ENCODE assay signal across 14 mouse cellular contexts in the genomic region with DNA sequence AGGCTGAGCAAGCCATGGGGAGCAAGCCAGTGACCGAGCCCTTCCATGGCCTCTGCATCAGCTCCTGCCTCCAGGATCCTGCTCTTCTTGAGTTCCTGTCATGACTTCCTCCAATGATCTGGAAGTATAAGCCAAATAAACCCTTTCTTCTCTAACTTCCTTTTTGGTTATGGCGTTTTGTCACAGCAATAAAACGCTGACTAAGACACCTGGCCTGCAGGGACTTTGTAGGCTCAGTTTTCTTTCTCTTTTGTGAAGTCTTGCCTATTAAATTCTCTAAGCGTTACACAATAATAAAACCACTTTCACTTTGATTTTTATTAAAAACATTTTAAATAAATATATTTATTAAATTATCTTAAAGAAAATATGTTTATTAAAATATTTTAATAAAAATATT.
"Had no signal": no experiment of that assay in that cellular context is flagged by ENCODE, and none has a peak within 500 bp of the region (broad histone marks: within the 10 kb centered on the region; RNA-seq: fewer than 3 reads in every experiment).

No protein-coding gene starts in this region.

- DNase-seq: kidney, adult 11 months; kidney, adult 9 months; kidney, postnatal 36 days; layer of hippocampus, postnatal 36 days; lung, embryonic 14.5 days; lung, postnatal 10 days; lung, postnatal 4 days; thymus, postnatal 14 days had no signal

- H3K4me1 ChIP-seq: midbrain, embryonic 13.5 days; neural tube, embryonic 12.5 days; stomach, embryonic 15.5 days had no signal

- H3K4me3 ChIP-seq: liver, embryonic 12.5 days; midbrain, embryonic 13.5 days; neural tube, embryonic 12.5 days; stomach, embryonic 15.5 days had no signal

- H3K9me3 ChIP-seq: limb, embryonic 15.5 days; liver, embryonic 12.5 days; midbrain, embryonic 13.5 days; neural tube, embryonic 12.5 days; stomach, embryonic 15.5 days had no signal

- H3K27ac ChIP-seq: kidney, postnatal 0 days; liver, embryonic 12.5 days; midbrain, embryonic 13.5 days; neural tube, embryonic 12.5 days; stomach, embryonic 15.5 days had no signal

- H3K27me3 ChIP-seq: limb, embryonic 15.5 days; liver, embryonic 12.5 days; midbrain, embryonic 13.5 days; neural tube, embryonic 12.5 days; stomach, embryonic 15.5 days had no signal

- H3K36me3 ChIP-seq: limb, embryonic 15.5 days; liver, embryonic 12.5 days; midbrain, embryonic 13.5 days; neural tube, embryonic 12.5 days; stomach, embryonic 15.5 days had no signal

- H3K9ac ChIP-seq: limb, embryonic 15.5 days; liver, embryonic 12.5 days; lung, embryonic 14.5 days; midbrain, embryonic 13.5 days; neural tube, embryonic 12.5 days; stomach, embryonic 15.5 days had no signal
